Mouse (Mus musculus) hindbrain, embryonic 15.5 days (tissue): ENCODE data around the gene Slit2. TPM values are rescaled to one million over a fixed set of nuclear protein-coding genes. Genes with fewer than 3 reads are reported as not detected.
A peak's percentile ranks its signal among the peaks of the same experiment; 100 is the strongest.

Source experiments
- ATAC-seq: fragments of 200-750 bp; cut with Nextera tagmentation; 2 replicates; pipeline ENCODE4 v1.8.0; 2017; ENCODE audit warnings: low read depth, moderate number of reproducible peaks, moderate TSS enrichment; ENCODE audit not compliant: low FRiP score
- H3K27ac ChIP-seq: fragments of 300-500 bp; sonication (generic); replicated peaks from 2 replicates; pipeline ENCODE4 v1.5.1; 2015; ENCODE audit warnings: mild to moderate bottlenecking, inconsistent platforms
- H3K27me3 ChIP-seq: fragments of 300-500 bp; sonication (generic); 2 replicates; pipeline ENCODE4 v1.6.1; 2015; ENCODE audit warnings: control low read depth, inconsistent platforms
- H3K36me3 ChIP-seq: fragments of 300-500 bp; sonication (generic); 2 replicates; pipeline ENCODE4 v1.6.1; 2015; ENCODE audit warnings: control low read depth, inconsistent platforms
- H3K4me1 ChIP-seq: fragments of 300-500 bp; sonication (generic); replicated peaks from 2 replicates; pipeline ENCODE4 v1.6.1; 2015; ENCODE audit warnings: control low read depth, inconsistent platforms
- H3K4me2 ChIP-seq: fragments of 300-500 bp; sonication (generic); 2 replicates; pipeline ENCODE4 v1.6.1; 2015; ENCODE audit warnings: moderate library complexity, mild to moderate bottlenecking, inconsistent platforms
- H3K4me3 ChIP-seq: fragments of 300-500 bp; sonication (generic); 2 replicates; pipeline ENCODE4 v1.5.1; 2015; ENCODE audit warnings: mild to moderate bottlenecking, inconsistent platforms
- H3K9ac ChIP-seq: fragments of 300-500 bp; sonication (generic); 2 replicates; pipeline ENCODE4 v1.6.1; 2015; ENCODE audit warnings: inconsistent platforms
- H3K9me3 ChIP-seq: fragments of 300-500 bp; sonication (generic); 2 replicates; pipeline ENCODE4 v1.6.1; 2016; ENCODE audit warnings: control low read depth, inconsistent platforms
- WGBS: fragments of 180-500 bp; shearing (Covaris S2); methylation state at CpG from one replicate; pipeline ENCODE4 v1.1.7; 2015; 5-methylcytosine and 5-hydroxymethylcytosine counted together
- polyA plus RNA-seq: library from polyadenylated mRNA; unstranded; fragments of >200 nt; fragmentation: Nextera tagmentation; extraction: Ambion mirVana; gene quantifications from 2 replicates; pipeline ENCODE4 v1.2.1, GENCODE M21; 2015

Slit2 gene
- polyA plus RNA-seq, 1 experiment from 2014 or later = 22.9 TPM

- no peaks in the 10 kb centered on the region for H3K4me1 ChIP-seq
- no peaks in the 10 kb centered on the region for H3K27me3 ChIP-seq
- H3K27ac ChIP-seq = no peak overlapping the region
- no peaks in the 10 kb centered on the region for H3K36me3 ChIP-seq
- WGBS = 65% methylated on average over 4 of the region's 4 CpGs
- no peak overlapping the region for H3K9ac ChIP-seq
- H3K4me2 ChIP-seq = no peak overlapping the region
- no peak overlapping the region for H3K4me3 ChIP-seq
- ATAC-seq = no peak
- no peaks in the 10 kb centered on the region for H3K9me3 ChIP-seq
These were observed 265.4 kb downstream of the Slit2 start for GRCm38 (mm10) chr5:48248327-48248726.

- Histone ChIP-seq H3K9me3 (no peaks in the 10 kb centered on the region), H3K27ac (no peak overlapping the region), H3K4me2 (no peak overlapping the region), H3K36me3 (0 out of 2 replicates have a peak, but pooled peaks cover 5% of the 10 kb centered on the region), H3K4me3 (no peak overlapping the region), H3K9ac (no peak overlapping the region), H3K4me1 (no peaks in the 10 kb centered on the region), H3K27me3 (no peaks in the 10 kb centered on the region)
- 63% methylated on average over 4 of the region's 4 CpGs for WGBS
- ATAC-seq = 0 out of 2 replicates have a peak, but pooled peaks have one; percentile 19
These were observed 294.6 kb downstream of the Slit2 start for GRCm38 (mm10) chr5:48277561-48277960.

GRCm38 (mm10) chr5:48301186-48301585, 318.2 kb downstream of the Slit2 start:
- no peaks in the 10 kb centered on the region for H3K4me1 ChIP-seq
- no peak overlapping the region for H3K9ac ChIP-seq
- WGBS = 95% methylated on average over 3 of the region's 3 CpGs
- no peak overlapping the region for H3K4me3 ChIP-seq
- no peak for ATAC-seq
- no peak overlapping the region for H3K4me2 ChIP-seq
- H3K36me3 ChIP-seq = peaks cover 5% of the 10 kb centered on the region; the same call in 1 of the 2 replicates
- no peak overlapping the region for H3K27ac ChIP-seq
- no peaks in the 10 kb centered on the region for H3K9me3 ChIP-seq
- H3K27me3 ChIP-seq = no peaks in the 10 kb centered on the region

GRCm38 (mm10) chr5:48315057-48315602, 332.2 kb downstream of the Slit2 start:
- H3K9me3 ChIP-seq = no peaks in the 10 kb centered on the region
- H3K4me1 ChIP-seq = no peaks in the 10 kb centered on the region
- ATAC-seq = no peak
- no peak overlapping the region for H3K27ac ChIP-seq
- no peak overlapping the region for H3K4me3 ChIP-seq
- H3K4me2 ChIP-seq = no peak overlapping the region
- no peaks in the 10 kb centered on the region for H3K27me3 ChIP-seq
- no peak overlapping the region for H3K9ac ChIP-seq
- 78% methylated on average over 6 of the region's 6 CpGs for WGBS
- H3K36me3 ChIP-seq = no peaks in the 10 kb centered on the region

GRCm38 (mm10) chr5:48320597-48320996, 337.7 kb downstream of the Slit2 start:
- H3K4me1 ChIP-seq = no peaks in the 10 kb centered on the region
- H3K36me3 ChIP-seq = no peaks in the 10 kb centered on the region
- ATAC-seq = no peak
- 53% methylated on average over 4 of the region's 4 CpGs for WGBS
- H3K9ac ChIP-seq = no peak overlapping the region
- no peaks in the 10 kb centered on the region for H3K9me3 ChIP-seq
- H3K4me3 ChIP-seq = no peak overlapping the region
- no peaks in the 10 kb centered on the region for H3K27me3 ChIP-seq
- no peak overlapping the region for H3K27ac ChIP-seq
- no peak overlapping the region for H3K4me2 ChIP-seq

- no peaks in the 10 kb centered on the region for H3K27me3 ChIP-seq
- H3K4me1 ChIP-seq = no peaks in the 10 kb centered on the region
- H3K4me2 ChIP-seq = no peak overlapping the region
- H3K36me3 ChIP-seq = no peaks in the 10 kb centered on the region
- ATAC-seq = no peak
- no peak overlapping the region for H3K9ac ChIP-seq
- no peak overlapping the region for H3K4me3 ChIP-seq
- H3K27ac ChIP-seq = no peak overlapping the region
- H3K9me3 ChIP-seq = no peaks in the 10 kb centered on the region
These were observed 343.3 kb downstream of the Slit2 start for GRCm38 (mm10) chr5:48326221-48326620.

- no peak within 1 kb of the TSS for H3K4me3 ChIP-seq
- H3K9ac ChIP-seq = no peak within 1 kb of the TSS
- no peaks in the 10 kb centered on the region for H3K4me1 ChIP-seq
- no peaks in the 10 kb centered on the region for H3K36me3 ChIP-seq
- H3K9me3 ChIP-seq = no peaks in the 10 kb centered on the region
- no peak within 1 kb of the TSS for H3K4me2 ChIP-seq
- H3K27me3 ChIP-seq = no peaks in the 10 kb centered on the region
- ATAC-seq = no peak
- WGBS = 96% methylated on average over 8 of the region's 8 CpGs
- no peak within 1 kb of the TSS for H3K27ac ChIP-seq
These were observed 344.7 kb downstream of the Slit2 start, which contains the start of gene 5730480H06Rik for GRCm38 (mm10) chr5:48327652-48328051. TSS of gene 5730480H06Rik (plus strand) at chr5:48327952.

- no peak overlapping the region for H3K27ac ChIP-seq
- no peaks in the 10 kb centered on the region for H3K36me3 ChIP-seq
- H3K4me3 ChIP-seq = no peak overlapping the region
- ATAC-seq = no peak
- H3K9ac ChIP-seq = no peak overlapping the region
- no peaks in the 10 kb centered on the region for H3K4me1 ChIP-seq
- H3K9me3 ChIP-seq = no peaks in the 10 kb centered on the region
- 95% methylated on average over 2 of the region's 2 CpGs for WGBS
- H3K4me2 ChIP-seq = no peak overlapping the region
- no peaks in the 10 kb centered on the region for H3K27me3 ChIP-seq
These were observed 346.8 kb downstream of the Slit2 start for GRCm38 (mm10) chr5:48329751-48330150.

- no peak for ATAC-seq
- Histone ChIP-seq H3K4me2 (no peak overlapping the region), H3K9ac (no peak overlapping the region), H3K4me1 (no peaks in the 10 kb centered on the region), H3K27me3 (no peaks in the 10 kb centered on the region), H3K27ac (no peak overlapping the region), H3K36me3 (no peaks in the 10 kb centered on the region), H3K4me3 (no peak overlapping the region), H3K9me3 (no peaks in the 10 kb centered on the region)
- 84% methylated on average over 2 of the region's 2 CpGs for WGBS
These were observed 347.9 kb downstream of the Slit2 start for GRCm38 (mm10) chr5:48330817-48331216.

GRCm38 (mm10) chr5:48331441-48331840, 348.5 kb downstream of the Slit2 start:
- Histone ChIP-seq H3K9ac (no peak overlapping the region), H3K4me2 (no peak overlapping the region), H3K9me3 (no peaks in the 10 kb centered on the region), H3K27me3 (no peaks in the 10 kb centered on the region), H3K4me1 (no peaks in the 10 kb centered on the region), H3K36me3 (no peaks in the 10 kb centered on the region), H3K27ac (no peak overlapping the region), H3K4me3 (no peak overlapping the region)
- no peak for ATAC-seq
- 79% methylated on average over 5 of the region's 5 CpGs for WGBS

GRCm38 (mm10) chr5:48333407-48333806, 350.5 kb downstream of the Slit2 start:
- H3K9ac ChIP-seq = no peak overlapping the region
- no peak overlapping the region for H3K27ac ChIP-seq
- no peaks in the 10 kb centered on the region for H3K27me3 ChIP-seq
- no peaks in the 10 kb centered on the region for H3K4me1 ChIP-seq
- 90% methylated on average over 3 of the region's 3 CpGs for WGBS
- H3K36me3 ChIP-seq = no peaks in the 10 kb centered on the region
- H3K4me3 ChIP-seq = no peak overlapping the region
- no peaks in the 10 kb centered on the region for H3K9me3 ChIP-seq
- no peak for ATAC-seq
- no peak overlapping the region for H3K4me2 ChIP-seq

- Histone ChIP-seq H3K4me3 (no peak overlapping the region), H3K9ac (no peak overlapping the region), H3K4me2 (no peak overlapping the region), H3K27me3 (no peaks in the 10 kb centered on the region), H3K36me3 (no peaks in the 10 kb centered on the region), H3K27ac (no peak overlapping the region), H3K9me3 (no peaks in the 10 kb centered on the region), H3K4me1 (no peaks in the 10 kb centered on the region)
- no peak for ATAC-seq
- 15% methylated on average over 9 of the region's 9 CpGs for WGBS
These were observed 351.1 kb downstream of the Slit2 start for GRCm38 (mm10) chr5:48333884-48334513.
